Mouse (Mus musculus): ENCODE measurements at regions not wholly inside any gene's neighbourhood (a gene's known extent, or its start where the extent isn't known, plus 50 kb on each side); places are given as distances from the start of the nearest gene placed in this dataset.

DNA sequence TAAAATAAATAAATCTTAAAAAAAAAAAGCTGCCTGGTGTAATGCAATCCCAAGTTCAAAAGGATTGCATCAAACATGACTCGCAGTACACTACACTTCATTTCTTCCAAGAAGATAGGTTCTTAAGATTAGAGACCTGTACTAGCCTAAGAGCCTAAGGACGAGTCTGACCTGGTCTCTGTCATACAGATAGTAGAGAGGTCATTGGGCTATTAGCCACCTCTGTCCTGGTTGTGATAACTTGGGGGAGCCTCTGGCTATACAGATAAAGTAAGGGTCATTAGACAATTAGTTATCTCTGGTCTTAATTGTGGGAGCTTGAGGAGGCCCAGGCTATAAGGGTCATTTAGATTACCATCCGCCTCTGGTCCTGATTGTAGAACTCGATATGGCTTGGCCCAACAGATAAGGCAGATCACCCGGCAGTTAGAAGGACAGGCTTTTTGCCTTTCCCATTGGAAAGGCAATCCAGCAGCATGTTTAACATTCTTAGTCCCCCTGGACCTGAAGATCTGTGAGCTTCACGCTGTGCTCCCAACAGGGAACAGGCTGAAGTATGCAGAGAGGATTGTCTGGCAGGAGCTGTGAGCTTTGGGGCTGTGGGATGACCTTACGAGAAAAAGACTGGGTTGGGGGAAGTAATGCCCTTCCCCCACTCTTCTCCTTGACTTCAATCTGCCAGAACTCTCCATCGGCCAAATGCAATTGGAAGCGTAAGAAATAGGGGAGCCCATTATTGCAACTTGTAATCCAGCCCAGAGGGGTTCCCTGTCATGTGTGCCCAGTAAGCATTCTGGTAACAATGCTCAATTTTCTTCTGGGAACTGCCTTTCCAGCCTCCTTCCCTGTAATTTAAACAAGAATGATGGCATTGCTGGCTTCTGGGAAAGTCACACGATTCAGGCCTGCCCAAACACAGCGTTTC, 199.0 kb upstream of the Jmjd1c start:
- TF ChIP-seq EP300 (IDR thresholded peaks at IDR 0.05; ENCODE audit: low read depth) (no peak), CTCF (IDR thresholded peaks at IDR 0.05; ENCODE audit: low read depth) (no peak)

All from liver, embryonic 14.5 days (tissue).